Mouse (Mus musculus) CH12.LX (cell line): ENCODE measurements around the gene Ppp2r5e. TPM values are rescaled to one million over a fixed set of nuclear protein-coding genes. Genes with fewer than 3 reads are reported as not detected.

Source experiments
- DNase-seq: peaks from one replicate; pipeline ENCODE4 v3.0.0-alpha.2; 2013; ENCODE audit errors: extremely low read depth
- H3K27ac ChIP-seq: 2 replicates; pipeline ENCODE4 v1.5.1; 2012; ENCODE audit warnings: low read depth, mild to moderate bottlenecking, control low read depth, moderate library complexity; ENCODE audit not compliant: insufficient read depth
- H3K27me3 ChIP-seq: replicated peaks from 2 replicates; pipeline ENCODE3; 2012; ENCODE audit warnings: inconsistent platforms
- H3K36me3 ChIP-seq, 2 experiments: replicated peaks in 1 of 2; 2 replicates each; pipeline versions ENCODE3 to v1.6.1; 2012; ENCODE audit warnings: inconsistent platforms in 1 of 2, low read length in 1 of 2, mild to moderate bottlenecking in 1 of 2, mixed read lengths in 1 of 2, moderate library complexity in 1 of 2; ENCODE audit not compliant: control insufficient read depth in 1 of 2, insufficient read depth in 1 of 2
- H3K4me1 ChIP-seq, 2 experiments: 2 replicates each; pipeline ENCODE4 v1.6.1; 2012; ENCODE audit warnings: inconsistent platforms in 1 of 2, moderate library complexity in 1 of 2; ENCODE audit not compliant: insufficient read depth in 2 of 2, control insufficient read depth in 1 of 2
- H3K4me2 ChIP-seq: 2 replicates; pipeline ENCODE4 v1.6.1; 2012; ENCODE audit warnings: low read depth, mild to moderate bottlenecking, control low read depth; ENCODE audit not compliant: poor library complexity, insufficient read depth, severe bottlenecking
- H3K4me3 ChIP-seq, 3 experiments: fragments of 150-350 bp in 1 of 3; sonication (generic) in 1 of 3; replicated peaks in 1 of 3; 2 replicates each; pipeline versions ENCODE3 to v1.5.1; 2011 to 2012; ENCODE audit warnings: low read depth in 2 of 3, low read length in 2 of 3, mild to moderate bottlenecking in 2 of 3, moderate library complexity in 2 of 3, control low read depth in 1 of 3, improper control_type of control experiment in 1 of 3, inconsistent platforms in 1 of 3, mixed read lengths in 1 of 3; ENCODE audit not compliant: poor library complexity in 1 of 3
- H3K79me2 ChIP-seq: replicated peaks from 2 replicates; pipeline ENCODE4 v1.6.1; 2012; ENCODE audit warnings: mild to moderate bottlenecking, moderate library complexity; ENCODE audit not compliant: control insufficient read depth, poor library complexity, insufficient read depth, severe bottlenecking; ENCODE audit errors: extremely low read depth
- H3K9ac ChIP-seq: 2 replicates; pipeline ENCODE4 v1.6.1; 2012; ENCODE audit warnings: low read depth, mild to moderate bottlenecking, control low read depth, moderate library complexity; ENCODE audit not compliant: insufficient read depth
- H3K9me3 ChIP-seq: replicated peaks from 2 replicates; pipeline ENCODE3; 2012; ENCODE audit warnings: low read length, inconsistent platforms, mixed read lengths
- BHLHE40 ChIP-seq: IDR thresholded peaks from 2 replicates; pipeline ENCODE4 v1.6.1; 2011; ENCODE audit warnings: mild to moderate bottlenecking, low read depth, low read length, improper control_type of control experiment
- CHD1 ChIP-seq: IDR thresholded peaks from 2 replicates; pipeline ENCODE4 v1.6.1; 2012; ENCODE audit warnings: low read depth, low read length, improper control_type of control experiment, inconsistent platforms
- CHD2 ChIP-seq: IDR thresholded peaks from 2 replicates; pipeline ENCODE4 v1.6.1; 2011; ENCODE audit warnings: low read length, improper control_type of control experiment
- E2F4 ChIP-seq: IDR thresholded peaks from 2 replicates; pipeline ENCODE4 v1.6.1; 2011; ENCODE audit warnings: low read depth, low read length, improper control_type of control experiment; ENCODE audit not compliant: insufficient replicate concordance
- ELF1 ChIP-seq: IDR thresholded peaks from 2 replicates; pipeline ENCODE4 v1.6.1; 2014; ENCODE audit warnings: low read depth, mild to moderate bottlenecking, inconsistent platforms, low read length, improper control_type of control experiment
- GABPA ChIP-seq: IDR thresholded peaks from 2 replicates; pipeline ENCODE4 v1.6.1; 2012; ENCODE audit warnings: low read depth, low read length, improper control_type of control experiment, inconsistent platforms; ENCODE audit not compliant: insufficient replicate concordance
- HCFC1 ChIP-seq: IDR thresholded peaks from 2 replicates; pipeline ENCODE4 v1.6.1; 2012; ENCODE audit warnings: low read depth, mild to moderate bottlenecking, inconsistent platforms, low read length, improper control_type of control experiment
- IRF4 ChIP-seq: IDR thresholded peaks from 2 replicates; pipeline ENCODE4 v1.6.1; 2014; ENCODE audit warnings: low read depth, mild to moderate bottlenecking, inconsistent platforms, low read length, improper control_type of control experiment
- JUND ChIP-seq: conservative IDR thresholded peaks from 2 replicates; pipeline ENCODE4 v1.6.1; 2011; ENCODE audit warnings: low read depth, low read length, improper control_type of control experiment
- KAT2A ChIP-seq: IDR thresholded peaks from 2 replicates; pipeline ENCODE4 v1.6.1; 2012; ENCODE audit warnings: low read length, improper control_type of control experiment, inconsistent platforms; ENCODE audit not compliant: insufficient replicate concordance
- MAX ChIP-seq: IDR thresholded peaks from 2 replicates; pipeline ENCODE4 v1.6.1; 2011; ENCODE audit warnings: low read length, improper control_type of control experiment
- PAX5 ChIP-seq: IDR thresholded peaks from 2 replicates; pipeline ENCODE4 v1.6.1; 2012; ENCODE audit warnings: low read length, inconsistent platforms, mixed read lengths
- POLR2A ChIP-seq: IDR thresholded peaks from 2 replicates; pipeline ENCODE4 v1.6.1; 2011; ENCODE audit warnings: low read depth, mild to moderate bottlenecking, improper control_type of control experiment, low read length
- POLR2AphosphoS2 ChIP-seq: IDR thresholded peaks from 2 replicates; pipeline ENCODE4 v1.6.1; 2011; ENCODE audit warnings: low read depth, low read length, improper control_type of control experiment
- RAD21 ChIP-seq: IDR thresholded peaks from 2 replicates; pipeline ENCODE4 v1.6.1; 2011; ENCODE audit warnings: low read depth, mild to moderate bottlenecking, low read length, improper control_type of control experiment, moderate library complexity
- RCOR1 ChIP-seq: conservative IDR thresholded peaks from 2 replicates; pipeline ENCODE4 v1.6.1; 2012; ENCODE audit warnings: low read depth, mild to moderate bottlenecking, inconsistent platforms, low read length, improper control_type of control experiment
- SMC3 ChIP-seq: IDR thresholded peaks from 2 replicates; pipeline ENCODE4 v1.6.1; 2011; ENCODE audit warnings: low read depth, low read length, improper control_type of control experiment
- TBP ChIP-seq: conservative IDR thresholded peaks from 2 replicates; pipeline ENCODE4 v1.6.1; 2011; ENCODE audit warnings: low read depth, low read length, improper control_type of control experiment
- USF1 ChIP-seq: IDR thresholded peaks from 2 replicates; pipeline ENCODE4 v1.6.1; 2014; ENCODE audit warnings: low read depth, mild to moderate bottlenecking, inconsistent platforms, low read length, improper control_type of control experiment
- dilution Hi-C: fragments of 300-500 bp; cut with MboI; formaldehyde crosslinking; loops from 2 replicates; pipeline ENCODE4 v1.14.3; 2020; ENCODE audit warnings: low sequenced_read_pairs; ENCODE audit not compliant: extremely low pct_unique_long_range_greater_than_20kb, extremely low pct_ligation_motif_present
- in situ Hi-C: fragments of 300-500 bp; cut with MboI; formaldehyde crosslinking; loops from 3 replicates; pipeline ENCODE4 v1.14.3; 2019; ENCODE audit warnings: low sequenced_read_pairs, low pct_ligation_motif_present, low pct_unique_long_range_greater_than_20kb, mixed read lengths
- polyA plus RNA-seq: library from polyadenylated mRNA; unstranded; fragments of >175 nt; gene quantifications from 2 replicates; pipeline ENCODE4 v1.2.1, GENCODE M21; 2012; ENCODE audit warnings: low read depth; ENCODE audit not compliant: insufficient read length
- total RNA-seq, 2 experiments: library from RNA; depleted of rRNA; stranded (reverse); fragments of 300-350 nt in 1 of 2; fragments of >200 nt in 1 of 2; gene quantifications; 2 replicates each; pipeline ENCODE4 v1.2.3; 2012 to 2014

The Ppp2r5e gene
- total and polyA plus RNA-seq, 3 experiments: 9.3 to 21.7 (median 10.0) TPM

GRCm38 (mm10) chr12:75543346-75543745, 52.7 kb downstream of the Ppp2r5e start:
- H3K27me3 ChIP-seq: no peaks in the 10 kb centered on the region
- DNase-seq: no peak
- H3K9ac ChIP-seq: no peak overlapping the region
- H3K79me2 ChIP-seq: peaks cover 13% of the 10 kb centered on the region
- no peaks in the 10 kb centered on the region for H3K9me3 ChIP-seq
- no peak overlapping the region for H3K27ac ChIP-seq
- peaks cover 0 to 19% of the 10 kb centered on the region in 2 experiments for H3K36me3 ChIP-seq
- H3K4me1 ChIP-seq: peaks cover 3 to 36% of the 10 kb centered on the region in 2 experiments; a peak in 3 of 4 replicates
- in situ Hi-C loops (no loop called here), dilution Hi-C loops (no loop called here)
- no peak overlapping the region for H3K4me2 ChIP-seq
- TF ChIP-seq RAD21 (no peak), PAX5 (no peak), USF1 (no peak), E2F4 (no peak), BHLHE40 (no peak), ELF1 (no peak), IRF4 (no peak), JUND (no peak), MAX (no peak), TBP (no peak), HCFC1 (no peak), POLR2A (no peak), CHD2 (no peak), POLR2AphosphoS2 (no peak)
- no peak overlapping the region for H3K4me3 ChIP-seq

GRCm38 (mm10) chr12:75540621-75541171, 55.3 kb downstream of the Ppp2r5e start:
- Histone ChIP-seq H3K27me3 (no peaks in the 10 kb centered on the region), H3K27ac (no peak overlapping the region), H3K36me3 (peaks cover 0 to 19% of the 10 kb centered on the region in 2 experiments), H3K4me2 (no peak overlapping the region), H3K79me2 (peaks cover 15% of the 10 kb centered on the region), H3K4me3 (no peak overlapping the region), H3K4me1 (peaks cover 3 to 30% of the 10 kb centered on the region in 2 experiments; a peak in 3 of 4 replicates), H3K9me3 (no peaks in the 10 kb centered on the region), H3K9ac (no peak overlapping the region)
- in situ Hi-C loops: no loop called here
- dilution Hi-C loops: no loop called here
- TF ChIP-seq RCOR1 (no peak), GABPA (no peak), CHD1 (no peak), KAT2A (no peak), SMC3 (no peak)
- DNase-seq: no peak
